Mouse (Mus musculus): ENCODE results near the gene Rsl24d1.

Rsl24d1 gene

DNA sequence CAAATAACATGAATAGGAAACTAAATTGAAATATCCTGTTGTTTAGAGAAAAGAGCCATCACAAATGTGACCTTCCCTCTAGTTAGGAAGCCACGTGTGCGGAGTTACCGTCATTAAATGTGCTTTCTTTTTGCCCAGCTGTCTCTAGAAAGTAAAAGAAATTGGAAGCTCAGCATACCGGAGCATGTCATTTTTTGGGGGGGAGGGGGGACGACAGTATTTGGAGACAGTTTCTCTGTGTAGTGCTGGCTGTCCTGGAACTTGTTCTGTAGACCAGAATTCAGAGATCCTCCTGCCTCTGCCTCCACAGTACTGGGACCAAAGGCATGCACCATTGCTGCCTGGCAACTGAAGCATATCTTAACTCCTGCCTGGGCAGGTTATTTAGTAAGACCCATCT lies 11.7 kb upstream of the Rsl24d1 start, which contains the start of gene Khdc3:
TSS of gene Khdc3 (plus strand) at position 301 of the 400 bp plus-strand sequence.
- in situ Hi-C loops (cut with MboI, MseI) = loop anchor here (25.0 kb wide), 1 partner anchor 1189 kb away; no protein-coding TSS in a partner anchor

DNA sequence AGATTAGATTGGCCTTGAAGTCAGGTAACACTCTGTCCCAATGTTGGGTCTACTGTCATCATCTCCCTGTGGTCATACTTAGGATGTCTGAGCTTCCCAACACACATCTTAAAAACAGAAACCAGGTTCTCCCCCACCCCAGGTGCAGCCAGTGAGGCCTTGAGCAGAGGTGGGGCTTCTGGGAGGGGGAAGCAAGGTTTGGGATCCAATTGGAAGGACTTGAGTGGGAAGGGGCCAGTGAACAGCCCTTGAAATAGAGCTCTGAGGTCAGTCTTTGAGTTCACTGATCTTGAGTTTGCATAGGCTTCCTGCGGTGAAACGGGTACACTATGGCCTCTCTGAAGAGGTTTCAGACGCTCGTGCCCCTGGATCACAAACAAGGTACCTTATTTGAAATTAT lies 11.0 kb upstream of the Rsl24d1 start, which contains the start of gene Gm20509:
TSS of gene Gm20509 (plus strand) at position 290 of the 400 bp plus-strand sequence.
- in situ Hi-C loops (cut with MboI, MseI) = loop anchor here (25.0 kb wide), 1 partner anchor 1190 kb away; no protein-coding TSS in a partner anchor

DNA sequence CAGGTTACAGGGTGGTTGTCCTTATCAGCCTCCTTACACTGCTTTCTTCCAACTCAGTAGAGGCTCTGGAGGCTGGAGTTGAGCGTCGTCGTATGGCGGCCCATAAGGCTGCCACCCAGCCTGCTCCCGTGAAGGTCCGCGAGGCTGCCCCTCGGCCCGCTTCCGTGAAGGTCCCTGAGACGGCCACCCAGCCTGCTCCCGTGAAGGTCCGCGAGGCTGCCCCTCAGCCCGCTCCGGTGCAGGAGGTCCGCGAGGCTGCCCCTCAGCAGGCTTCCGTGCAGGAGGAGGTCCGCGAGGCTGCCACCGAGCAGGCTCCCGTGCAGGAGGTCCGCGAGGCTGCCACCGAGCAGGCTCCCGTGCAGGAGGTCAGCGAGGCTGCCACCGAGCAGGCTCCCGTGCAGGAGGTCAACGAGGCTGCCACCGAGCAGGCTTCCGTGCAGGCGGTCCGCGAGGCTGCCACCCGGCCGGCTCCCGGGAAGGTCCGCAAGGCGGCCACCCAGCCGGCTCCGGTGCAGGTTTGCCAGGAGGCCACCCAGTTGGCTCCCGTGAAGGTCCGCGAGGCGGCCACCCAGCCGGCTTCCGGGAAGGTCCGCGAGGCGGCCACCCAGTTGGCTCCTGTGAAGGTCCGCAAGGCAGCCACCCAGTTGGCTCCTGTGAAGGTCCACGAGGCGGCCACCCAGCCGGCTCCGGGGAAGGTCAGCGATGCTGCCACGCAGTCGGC lies 9.9 kb upstream of the Rsl24d1 start:
- in situ Hi-C loops (cut with MboI, MseI) = loop anchor here (25.0 kb wide), 1 partner anchor 1191 kb away; no protein-coding TSS in a partner anchor

DNA sequence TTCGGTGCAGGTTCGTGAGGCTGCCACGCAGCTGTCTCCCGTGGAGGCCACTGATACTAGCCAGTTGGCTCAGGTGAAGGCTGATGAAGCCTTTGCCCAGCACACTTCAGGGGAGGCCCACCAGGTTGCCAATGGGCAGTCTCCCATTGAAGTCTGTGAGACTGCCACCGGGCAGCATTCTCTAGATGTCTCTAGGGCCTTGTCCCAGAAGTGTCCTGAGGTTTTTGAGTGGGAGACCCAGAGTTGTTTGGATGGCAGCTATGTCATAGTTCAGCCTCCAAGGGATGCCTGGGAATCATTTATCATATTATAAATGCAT lies 9.4 kb upstream of the Rsl24d1 start:
- in situ Hi-C loops (cut with MboI, MseI) = loop anchor here (25.0 kb wide), 1 partner anchor 1192 kb away; no protein-coding TSS in a partner anchor

DNA sequence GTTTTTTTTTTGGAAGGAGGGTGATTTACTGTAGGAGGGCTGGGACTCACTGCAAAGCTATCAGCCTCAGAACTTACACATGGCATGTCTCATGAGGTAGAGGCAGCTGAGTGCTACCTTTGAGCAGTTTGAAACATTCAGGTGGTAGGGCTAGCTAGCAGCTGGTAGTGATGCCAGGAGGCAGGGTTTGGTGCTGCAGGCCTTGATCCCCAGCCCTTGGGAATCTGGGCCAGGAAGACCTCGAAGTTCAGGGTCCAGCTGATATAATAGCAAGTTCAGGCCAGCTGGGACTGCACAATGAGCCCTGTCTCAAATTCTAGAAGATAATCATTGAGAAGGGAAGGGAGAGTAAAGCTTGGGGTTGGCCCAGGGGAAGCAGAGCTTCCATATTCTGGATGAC lies 8.1 kb upstream of the Rsl24d1 start:
- in situ Hi-C loops (cut with MboI, MseI) = loop anchor here (25.0 kb wide), 1 partner anchor 1193 kb away; no protein-coding TSS in a partner anchor

DNA sequence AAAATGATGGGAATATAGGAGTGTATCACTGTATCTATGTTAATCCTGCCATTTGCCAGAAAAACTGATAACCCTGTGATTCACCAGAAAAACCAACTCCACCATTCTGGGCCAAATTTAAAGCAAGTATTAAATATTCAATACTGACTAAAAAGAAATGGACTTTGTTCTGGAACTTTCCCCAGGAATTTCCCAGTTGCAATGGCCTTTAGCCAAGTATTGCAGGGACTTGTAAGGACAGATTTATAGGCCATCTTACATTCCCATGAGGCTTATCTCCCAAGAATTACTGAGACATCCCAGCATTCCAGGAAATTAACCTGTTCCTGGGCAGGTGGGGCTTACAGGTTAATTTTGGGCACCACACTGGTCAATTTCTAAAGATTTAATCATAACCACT lies 7.5 kb upstream of the Rsl24d1 start:
- in situ Hi-C loops (cut with MboI, MseI) = loop anchor here (25.0 kb wide), 1 partner anchor 1193 kb away; no protein-coding TSS in a partner anchor

DNA sequence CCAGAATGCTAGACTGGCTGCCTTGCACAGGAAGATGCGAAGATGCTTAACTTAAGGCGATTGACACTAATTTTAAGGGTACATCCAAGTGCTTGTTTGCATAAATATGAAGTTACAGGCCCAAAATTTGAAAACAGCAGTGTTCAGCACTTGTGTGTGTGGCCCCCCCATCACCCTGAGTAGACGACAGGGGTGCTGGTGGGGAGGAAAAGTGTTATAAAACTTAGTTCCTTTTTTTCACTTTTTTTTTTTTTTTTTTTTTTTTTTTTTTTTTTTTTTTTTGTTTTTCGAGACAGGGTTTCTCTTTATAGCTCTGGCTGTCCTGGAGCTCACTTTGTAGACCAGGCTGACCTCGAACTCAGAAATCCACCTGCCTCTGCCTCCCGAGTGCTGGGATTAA lies 3.5 kb downstream of the Rsl24d1 start:
- in situ Hi-C loops (cut with MboI, MseI) = loop anchor here (25.0 kb wide), 1 partner anchor 1204 kb away; no protein-coding TSS in a partner anchor

DNA sequence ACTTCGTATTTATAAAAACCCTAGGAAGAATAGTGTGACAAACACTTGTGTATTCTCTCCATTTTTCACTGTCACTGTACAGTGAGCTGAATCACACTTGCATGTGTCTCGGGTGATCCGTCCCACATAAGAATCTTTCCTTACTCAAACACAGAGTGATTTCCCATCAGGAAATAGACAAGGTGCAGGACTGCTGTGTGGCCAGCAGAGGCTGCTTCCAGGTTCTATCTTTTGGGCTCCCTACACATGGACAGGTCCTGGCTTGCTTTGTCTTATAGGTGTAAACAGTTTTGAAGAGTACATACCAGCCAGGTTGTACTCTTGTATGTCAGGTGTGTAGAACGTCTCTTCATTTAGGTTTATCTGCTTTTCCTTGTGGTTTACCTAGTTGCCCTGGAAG lies 4.8 kb downstream of the Rsl24d1 start:
- in situ Hi-C loops (cut with MboI, MseI) = loop anchor here (25.0 kb wide), 1 partner anchor 1206 kb away; no protein-coding TSS in a partner anchor

DNA sequence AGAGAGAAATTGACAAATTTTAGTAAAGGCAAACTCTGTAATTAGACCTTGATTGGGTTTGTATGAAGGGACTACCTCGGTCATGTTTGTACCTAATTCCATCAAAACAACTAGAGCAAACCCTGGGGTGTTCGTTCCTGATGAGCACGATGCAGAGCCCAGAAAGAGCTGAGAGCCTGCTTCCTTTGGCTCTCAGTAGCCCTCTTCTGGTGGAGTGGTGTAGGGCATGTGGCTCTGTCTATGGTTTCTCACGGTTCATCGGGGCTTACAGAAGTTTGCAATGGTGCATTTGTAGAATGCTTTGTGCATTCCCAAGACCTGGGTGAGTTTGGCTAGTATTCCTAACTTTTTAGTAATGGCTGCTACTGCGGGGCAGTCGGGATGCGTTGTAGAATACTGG lies 8.5 kb downstream of the Rsl24d1 start:
- in situ Hi-C loops (cut with MboI, MseI) = loop anchor here (10.0 to 25.0 kb wide), 2 partner anchors 1209 to 1833 kb away; partner anchors contain the start of gene Fam214a

DNA sequence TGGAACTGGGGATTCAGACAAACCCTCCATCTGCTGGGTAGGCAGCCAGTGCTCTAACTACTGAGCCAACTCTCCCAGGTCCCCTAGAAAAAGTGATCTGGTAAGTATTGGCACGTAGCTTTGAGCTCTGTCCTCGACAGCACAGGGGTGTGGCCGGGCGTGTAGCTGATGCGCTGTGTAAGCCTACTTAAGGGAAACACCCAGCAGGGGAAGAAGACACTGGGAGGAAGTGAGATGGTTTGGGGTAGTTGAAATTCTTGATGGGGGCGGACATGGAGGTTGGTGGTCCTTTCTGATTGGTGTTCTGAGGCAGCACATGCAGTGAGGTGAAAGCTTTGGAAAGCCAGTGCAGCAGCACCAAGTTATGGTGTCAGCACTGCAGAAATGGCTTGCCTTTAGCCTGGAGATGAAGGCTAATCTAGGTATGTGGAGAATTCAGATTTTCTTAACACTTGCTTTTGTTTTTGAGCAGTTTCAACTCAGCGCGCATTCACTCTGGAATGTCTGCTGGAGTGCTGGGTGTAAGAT lies 11.9 kb downstream of the Rsl24d1 start:
- in situ Hi-C loops (cut with MboI, MseI) = loop anchor here (10.0 kb wide), 1 partner anchor 1830 kb away; the partner anchor contains the start of gene Fam214a

DNA sequence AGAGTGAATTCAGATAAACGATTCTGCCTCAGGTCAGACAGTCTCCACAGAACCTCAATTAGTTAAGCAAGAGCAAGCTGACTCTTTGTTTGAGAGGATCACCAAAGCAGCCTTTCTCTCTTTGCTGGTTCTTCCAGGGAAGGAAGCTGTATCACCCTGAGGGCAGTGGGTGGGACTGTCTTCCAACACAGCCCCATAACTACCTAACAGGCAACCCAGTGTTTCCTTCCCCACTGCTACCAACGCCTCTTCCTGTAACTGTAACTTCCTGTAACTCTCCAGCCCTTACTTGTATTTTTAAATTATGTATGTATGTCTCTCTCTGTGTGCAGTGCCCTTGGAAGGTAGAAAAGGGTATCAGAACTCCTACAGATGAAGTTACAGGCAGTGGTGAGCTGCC lies 14.2 kb downstream of the Rsl24d1 start:
- in situ Hi-C loops (cut with MboI, MseI) = loop anchor here (10.0 kb wide), 1 partner anchor 1827 kb away; the partner anchor contains the start of gene Fam214a

DNA sequence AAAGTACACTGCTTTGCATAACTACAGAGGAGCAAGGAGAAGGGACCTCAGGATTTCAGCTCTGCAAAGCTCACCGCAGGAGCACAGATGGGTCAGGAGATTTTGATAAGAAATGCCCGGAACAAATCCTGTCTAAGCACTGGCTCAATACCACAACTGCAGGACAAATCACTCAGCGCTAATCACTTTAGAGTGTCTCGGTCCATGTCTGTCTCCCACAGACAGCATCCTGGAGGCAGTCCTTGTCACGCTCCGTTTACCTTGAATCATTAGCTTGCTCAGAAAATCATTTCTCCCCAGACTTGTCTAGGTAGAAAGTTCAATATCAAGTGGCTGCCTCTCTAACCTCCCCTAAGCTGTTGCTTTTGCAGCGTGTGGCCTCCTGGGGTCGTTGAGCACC lies 16.6 kb downstream of the Rsl24d1 start:
- in situ Hi-C loops (cut with MboI, MseI) = loop anchor here (10.0 kb wide), 1 partner anchor 1825 kb away; the partner anchor contains the start of gene Fam214a

DNA sequence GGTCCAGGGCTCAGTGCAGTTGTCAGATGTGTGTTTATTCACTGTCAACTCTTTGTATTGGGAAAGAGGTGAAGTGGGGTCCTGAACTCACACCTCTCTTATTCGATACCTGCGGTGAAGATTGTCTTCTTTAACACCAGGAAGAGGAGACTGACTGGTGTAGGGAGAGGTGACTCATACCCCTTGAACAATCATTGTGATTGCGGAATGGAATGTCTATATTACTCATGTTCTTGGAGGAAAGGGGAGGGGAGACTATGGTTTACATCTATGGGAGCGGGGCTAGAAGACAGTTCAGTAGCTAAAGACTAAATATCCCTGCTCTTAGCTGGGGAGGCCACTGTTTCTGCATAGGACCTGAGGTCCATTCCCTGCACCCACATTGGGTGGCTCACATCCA lies 17.3 kb downstream of the Rsl24d1 start:
- in situ Hi-C loops (cut with MboI, MseI) = no loop called here

DNA sequence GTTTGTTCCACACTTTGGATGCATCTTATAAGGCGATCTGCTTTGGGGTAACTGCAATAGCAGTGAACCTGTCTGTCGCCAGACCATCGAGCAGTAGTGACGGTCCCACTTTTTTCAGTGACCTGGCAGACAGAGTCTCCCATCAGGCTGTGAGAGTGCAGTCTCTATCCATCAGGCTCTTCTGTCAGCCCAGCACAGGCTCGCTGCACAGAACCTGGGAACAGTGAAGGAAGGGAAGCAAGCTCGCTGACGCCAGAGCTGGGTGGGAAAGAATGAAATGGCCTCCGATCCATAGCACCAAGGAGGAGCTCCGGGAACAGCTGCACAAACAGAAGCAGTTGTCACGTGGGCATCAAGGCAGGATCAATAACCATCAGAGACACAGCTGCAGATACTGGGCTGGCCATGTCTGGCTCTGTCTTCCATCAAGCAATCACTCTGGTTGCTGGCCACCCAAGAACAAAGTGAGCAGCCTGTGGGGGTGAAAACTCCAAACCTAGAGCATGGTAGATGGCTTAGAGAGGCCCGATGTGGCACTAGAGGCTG lies 24.2 kb downstream of the Rsl24d1 start:
- in situ Hi-C loops (cut with MboI, MseI) = no loop called here

DNA sequence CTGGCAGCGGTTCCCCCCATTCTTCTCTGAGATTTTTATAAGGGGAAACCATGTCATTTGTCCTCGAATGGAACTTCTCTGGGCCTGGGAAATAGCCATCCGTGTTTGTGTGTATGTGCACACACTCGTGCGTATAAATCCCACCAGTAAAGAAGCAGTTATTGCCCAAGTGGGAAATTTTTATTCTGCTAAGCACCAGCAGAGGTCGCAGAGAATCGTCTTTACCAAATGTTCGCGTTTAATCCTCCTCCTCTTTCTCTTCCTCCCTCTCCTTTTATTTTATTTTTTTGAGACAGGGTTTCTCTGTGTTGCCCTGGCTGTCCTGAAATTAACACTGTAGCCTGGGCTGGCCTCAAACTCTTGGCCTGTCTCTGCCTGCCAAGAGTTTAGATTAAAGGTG lies 41.1 kb downstream of the Rsl24d1 start:
- in situ Hi-C loops (cut with MboI, MseI) = loop anchor here (25.0 kb wide), 1 partner anchor 833 kb away; no protein-coding TSS in a partner anchor

DNA sequence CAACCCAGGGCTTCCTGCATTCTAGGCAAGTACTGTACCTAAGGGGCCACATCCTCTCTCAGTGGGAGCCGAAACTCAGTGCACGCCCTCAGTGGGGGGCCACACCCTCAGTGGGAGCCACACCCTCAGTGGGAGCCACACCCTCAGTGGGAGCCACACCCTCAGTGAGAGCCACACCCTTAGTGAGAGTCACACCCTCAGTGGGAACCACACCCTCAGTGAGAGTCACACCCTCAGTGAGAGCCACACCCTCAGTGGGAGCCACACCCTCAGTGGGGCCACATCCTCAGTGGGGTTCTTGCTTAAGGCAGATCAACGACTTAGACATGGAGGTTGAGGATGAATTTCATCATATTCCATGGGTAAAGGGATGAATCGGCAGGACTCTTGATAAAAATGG lies 44.7 kb downstream of the Rsl24d1 start:
- in situ Hi-C loops (cut with MboI, MseI) = loop anchor here (25.0 kb wide), 1 partner anchor 829 kb away; no protein-coding TSS in a partner anchor

DNA sequence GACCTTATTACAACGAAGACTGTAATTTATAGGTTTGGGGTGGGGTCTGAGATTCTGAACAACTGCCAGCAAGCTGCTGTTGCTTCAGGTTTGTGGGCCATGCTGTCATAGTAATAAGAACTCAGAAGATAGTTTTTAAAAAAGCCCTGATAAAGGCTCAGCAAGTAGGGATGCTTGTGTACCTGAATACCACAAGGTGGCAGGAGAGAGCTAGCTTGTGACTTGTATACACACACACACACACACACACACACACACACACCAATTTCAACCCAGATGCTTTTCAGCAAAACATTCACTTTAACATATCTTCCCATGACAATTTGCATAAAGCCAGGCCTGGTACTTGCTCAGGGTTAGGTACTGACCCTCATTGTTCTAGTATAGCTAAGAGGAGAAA lies 46.0 kb downstream of the Rsl24d1 start:
- in situ Hi-C loops (cut with MboI, MseI) = loop anchor here (25.0 kb wide), 1 partner anchor 828 kb away; no protein-coding TSS in a partner anchor

DNA sequence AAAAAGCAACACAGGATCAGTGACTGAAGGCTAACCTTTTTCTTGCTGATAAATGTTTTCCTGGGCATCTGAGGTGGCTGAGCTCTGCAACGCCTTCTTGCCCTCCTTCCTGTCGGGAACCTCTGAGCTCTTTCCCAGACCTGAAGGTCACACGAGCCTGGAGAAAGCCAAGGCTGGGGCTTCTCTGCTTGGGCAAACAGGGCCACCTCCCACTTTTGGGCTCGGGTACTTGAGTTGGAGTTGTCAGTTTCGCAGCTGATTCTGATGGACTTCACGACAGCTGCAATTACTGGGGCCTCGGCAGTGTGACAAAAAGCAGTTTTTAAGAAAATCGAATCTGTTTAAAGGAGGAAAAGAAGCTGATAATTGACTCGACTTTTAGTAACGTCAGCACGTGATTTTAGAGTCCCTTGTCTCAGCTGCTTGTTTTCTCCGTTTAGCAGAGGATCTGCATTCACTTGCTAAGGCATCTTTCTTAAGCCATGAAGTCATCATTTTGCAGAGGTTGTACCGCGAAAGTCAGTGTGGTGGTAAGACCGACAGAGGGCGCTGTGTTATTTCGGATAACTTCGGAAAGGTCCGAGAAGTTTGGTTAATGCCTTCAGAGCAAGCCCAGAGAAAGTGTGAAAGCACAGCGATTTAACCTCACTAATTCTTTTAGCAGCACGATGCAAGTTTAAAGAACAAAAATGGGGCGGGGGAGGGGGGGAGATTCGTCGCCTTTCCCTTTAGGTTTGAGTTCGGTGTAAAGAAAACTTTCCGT lies 49.5 kb downstream of the Rsl24d1 start:
- in situ Hi-C loops (cut with MboI, MseI) = loop anchor here (25.0 kb wide), 1 partner anchor 825 kb away; no protein-coding TSS in a partner anchor

DNA sequence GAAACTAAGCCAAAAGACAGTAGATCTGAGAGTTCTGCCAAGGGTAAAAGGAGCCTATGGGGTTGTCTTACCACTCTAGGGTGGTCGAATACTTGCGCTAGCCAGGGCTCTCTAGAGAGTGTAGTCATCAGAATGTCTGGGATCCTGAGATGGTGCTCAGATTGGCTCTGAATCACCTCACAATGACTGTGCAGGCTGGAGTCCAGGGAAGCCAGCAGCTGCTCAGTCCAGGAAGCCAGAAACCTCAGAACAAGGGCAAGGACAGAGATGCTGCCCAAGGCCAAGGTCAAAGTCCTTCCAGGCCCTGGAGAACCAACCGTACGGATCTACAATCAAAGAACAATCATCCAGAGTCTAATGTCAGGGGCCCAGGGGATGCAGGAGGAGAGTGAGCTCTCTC lies 52.4 kb downstream of the Rsl24d1 start:
- in situ Hi-C loops (cut with MboI, MseI) = loop anchor here (25.0 kb wide), 1 partner anchor 822 kb away; no protein-coding TSS in a partner anchor

Data from T-helper 2 cell (primary cell).